Comparison of ENCODE assay signal across 23 mouse cellular contexts in the genomic region with DNA sequence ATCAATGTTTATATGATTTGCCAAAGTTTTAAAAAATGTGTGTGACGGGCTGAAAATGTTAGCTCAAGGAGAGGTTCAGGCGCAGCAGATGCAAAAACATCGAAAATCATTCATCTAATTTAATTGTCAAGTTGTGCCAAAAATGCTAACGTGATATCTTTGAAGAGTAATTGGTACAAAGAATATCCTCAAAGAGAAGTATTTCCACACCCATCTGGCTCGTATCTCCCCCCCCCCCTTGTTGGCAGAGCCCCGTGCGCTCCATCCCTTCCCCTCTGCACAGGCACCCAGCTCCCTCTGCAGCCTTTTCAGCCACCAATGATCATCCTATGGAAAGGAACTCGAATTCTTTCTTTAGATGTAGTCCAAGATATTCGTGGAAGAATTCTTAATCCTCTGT.
"Had no signal": no experiment of that assay in that cellular context is flagged by ENCODE, and none has a peak within 500 bp of the region (broad histone marks: within the 10 kb centered on the region; RNA-seq: fewer than 3 reads in every experiment).

No protein-coding gene starts in this region.

- H3K9me3 ChIP-seq: limb, embryonic 13.5 days; liver, embryonic 12.5 days; liver, embryonic 15.5 days; lung, embryonic 15.5 days; midbrain, embryonic 15.5 days; neural tube, embryonic 12.5 days; neural tube, embryonic 15.5 days had no signal

- H3K27ac ChIP-seq: liver, embryonic 12.5 days; liver, embryonic 15.5 days; lung, embryonic 15.5 days; midbrain, embryonic 15.5 days; neural tube, embryonic 12.5 days; neural tube, embryonic 15.5 days; stomach, postnatal 0 days had no signal

- H3K4me3 ChIP-seq: limb, embryonic 13.5 days; liver, embryonic 12.5 days; liver, embryonic 15.5 days; lung, embryonic 15.5 days; midbrain, embryonic 15.5 days; neural tube, embryonic 12.5 days; neural tube, embryonic 15.5 days had no signal

- DNase-seq: kidney, postnatal 14 days; kidney, postnatal 4 days; left cerebral cortex, postnatal 4 days; liver; lung, adult 18-20 months; lung, postnatal 10 days; lung, postnatal 36 days; right cerebral cortex, adult 18-20 months; right cerebral cortex, postnatal 14 days; right cerebral cortex, postnatal 4 days; thymus, adult 2 months; thymus, postnatal 14 days; thymus, postnatal 4 days had no signal

- H3K4me1 ChIP-seq: liver, embryonic 12.5 days; liver, embryonic 15.5 days; megakaryocyte, embryonic 14.5 days had no signal

- H3K4me2 ChIP-seq: limb, embryonic 13.5 days; liver, embryonic 12.5 days; liver, embryonic 15.5 days; lung, embryonic 15.5 days; midbrain, embryonic 11.5 days; midbrain, embryonic 15.5 days; neural tube, embryonic 12.5 days; neural tube, embryonic 15.5 days had no signal

- H3K9ac ChIP-seq: limb, embryonic 13.5 days; liver, embryonic 12.5 days; liver, embryonic 15.5 days; lung, embryonic 15.5 days; midbrain, embryonic 15.5 days; neural tube, embryonic 12.5 days; neural tube, embryonic 15.5 days had no signal

- H3K36me3 ChIP-seq: limb, embryonic 13.5 days; liver, embryonic 12.5 days; liver, embryonic 15.5 days; lung, embryonic 15.5 days; midbrain, embryonic 15.5 days; neural tube, embryonic 12.5 days; neural tube, embryonic 15.5 days had no signal

- H3K27me3 ChIP-seq: liver, embryonic 12.5 days; liver, embryonic 15.5 days; lung, embryonic 15.5 days; megakaryocyte, embryonic 14.5 days; midbrain, embryonic 15.5 days; neural tube, embryonic 12.5 days; neural tube, embryonic 15.5 days had no signal

- ATAC-seq: liver, embryonic 12.5 days; midbrain, embryonic 15.5 days had no signal
